Mouse (Mus musculus) limb, embryonic 15.5 days (tissue): ENCODE measurements at regions not wholly inside any gene's neighbourhood (a gene's known extent, or its start where the extent isn't known, plus 50 kb on each side); places are given as distances from the start of the nearest gene placed in this dataset.

Source experiments
- ATAC-seq: fragments of 200-750 bp; cut with Nextera tagmentation; 2 replicates; pipeline ENCODE4 v1.8.0; 2017; ENCODE audit warnings: low read depth, moderate TSS enrichment; ENCODE audit not compliant: insufficient number of reproducible peaks, low FRiP score, low TSS enrichment
- H3K27ac ChIP-seq: fragments of 300-500 bp; sonication (generic); 2 replicates; pipeline ENCODE4 v1.5.1; 2015; ENCODE audit warnings: moderate library complexity, mild to moderate bottlenecking, inconsistent platforms
- H3K27me3 ChIP-seq: fragments of 300-500 bp; sonication (generic); 2 replicates; pipeline ENCODE4 v1.6.1; 2015; ENCODE audit warnings: inconsistent platforms
- H3K36me3 ChIP-seq: fragments of 300-500 bp; sonication (generic); 2 replicates; pipeline ENCODE4 v1.6.1; 2015; ENCODE audit warnings: inconsistent platforms
- H3K4me1 ChIP-seq: fragments of 300-500 bp; sonication (generic); 2 replicates; pipeline ENCODE4 v1.6.1; 2015; ENCODE audit warnings: inconsistent platforms
- H3K4me2 ChIP-seq: fragments of 300-500 bp; sonication (generic); 2 replicates; pipeline ENCODE4 v1.6.1; 2015; ENCODE audit warnings: mild to moderate bottlenecking, inconsistent platforms
- H3K4me3 ChIP-seq: fragments of 300-500 bp; sonication (generic); 2 replicates; pipeline ENCODE4 v1.5.1; 2015; ENCODE audit warnings: mild to moderate bottlenecking, inconsistent platforms
- H3K9ac ChIP-seq: fragments of 300-500 bp; sonication (generic); 2 replicates; pipeline ENCODE4 v1.6.1; 2015; ENCODE audit warnings: inconsistent platforms
- H3K9me3 ChIP-seq: fragments of 300-500 bp; sonication (generic); 2 replicates; pipeline ENCODE4 v1.6.1; 2016; ENCODE audit warnings: inconsistent platforms
- WGBS: fragments of 180-500 bp; shearing (Covaris S2); methylation state at CpG from one replicate; pipeline ENCODE4 v1.1.7; 2015; 5-methylcytosine and 5-hydroxymethylcytosine counted together

DNA sequence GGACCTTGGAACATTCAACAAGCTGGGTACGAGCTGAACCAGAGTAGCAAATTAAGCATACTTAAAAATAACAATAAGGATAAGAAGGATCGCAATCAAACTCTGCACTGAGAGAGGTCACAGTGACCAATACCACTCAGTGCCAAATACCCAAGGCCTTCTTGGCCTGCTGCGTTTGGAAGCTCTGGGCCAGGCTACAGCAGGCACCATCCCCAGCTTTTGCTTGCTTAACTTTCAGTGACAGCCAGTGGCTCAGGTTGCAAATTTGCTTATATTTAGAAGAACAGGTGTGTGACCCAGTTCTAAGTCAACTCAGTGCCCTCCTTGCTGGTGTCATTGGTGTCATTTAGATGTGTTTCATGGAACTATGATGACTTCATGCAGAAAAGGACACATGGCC is 335.7 kb upstream of the Gm9747 start:
- 84% methylated on average over 3 of the region's 3 CpGs for WGBS
- H3K27me3 ChIP-seq = no peaks in the 10 kb centered on the region
- no peak overlapping the region for H3K27ac ChIP-seq
- no peaks in the 10 kb centered on the region for H3K9me3 ChIP-seq
- H3K4me2 ChIP-seq = no peak overlapping the region
- H3K36me3 ChIP-seq = no peaks in the 10 kb centered on the region
- H3K4me1 ChIP-seq = no peaks in the 10 kb centered on the region
- ATAC-seq = no peak
- H3K9ac ChIP-seq = no peak overlapping the region
- no peak overlapping the region for H3K4me3 ChIP-seq

DNA sequence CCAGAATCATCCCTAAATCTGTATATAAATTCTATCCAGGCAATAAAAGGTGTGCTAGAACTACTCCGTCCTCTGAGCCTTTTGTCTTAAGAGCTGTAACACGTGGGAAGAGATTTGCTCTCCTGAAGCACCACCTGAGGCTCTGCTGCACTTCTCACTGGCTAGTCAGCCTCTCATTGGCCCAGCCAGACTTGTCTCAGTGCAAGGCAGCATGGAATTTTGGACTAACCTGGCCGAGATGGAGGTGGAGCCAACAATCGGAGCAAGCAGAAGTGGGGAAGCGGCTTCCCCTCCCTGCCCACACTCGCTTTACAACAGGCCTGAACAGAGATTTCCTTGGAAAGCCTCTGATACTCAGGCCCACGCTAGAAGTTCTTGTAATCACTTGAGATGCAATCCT is 332.1 kb upstream of the Gm9747 start:
- H3K4me1 ChIP-seq = no peaks in the 10 kb centered on the region
- WGBS = 62% methylated on average over 7 of the region's 7 CpGs
- H3K9ac ChIP-seq = no peak overlapping the region
- H3K36me3 ChIP-seq = no peaks in the 10 kb centered on the region
- ATAC-seq = no peak
- no peaks in the 10 kb centered on the region for H3K27me3 ChIP-seq
- H3K4me2 ChIP-seq = no peak overlapping the region
- no peak overlapping the region for H3K27ac ChIP-seq
- H3K9me3 ChIP-seq = no peaks in the 10 kb centered on the region
- no peak overlapping the region for H3K4me3 ChIP-seq

DNA sequence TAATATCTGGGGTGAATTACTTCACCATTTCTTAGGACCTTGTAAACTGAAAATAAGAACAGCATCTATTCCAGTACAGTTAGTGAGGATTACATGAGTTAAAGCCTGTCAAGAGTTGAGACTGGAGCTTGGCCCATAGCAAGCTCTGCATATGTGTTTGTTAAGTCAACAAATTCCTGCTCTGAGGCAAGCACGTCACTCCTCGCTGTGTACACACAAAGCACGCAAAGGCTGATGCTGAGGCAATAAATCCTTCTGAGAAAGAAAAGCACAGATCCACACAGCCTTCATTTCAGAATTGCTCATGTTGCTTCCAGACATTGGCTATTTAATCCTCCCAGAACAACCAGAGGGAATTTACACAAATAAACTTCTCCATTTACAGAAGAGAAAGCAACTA is 328.9 kb upstream of the Gm9747 start:
- ATAC-seq = no peak
- 47% methylated on average over 3 of the region's 3 CpGs for WGBS
- Histone ChIP-seq H3K27ac (peak overlapping the region; percentile 57; the same call in 1 of the 2 replicates), H3K36me3 (no peaks in the 10 kb centered on the region), H3K27me3 (no peaks in the 10 kb centered on the region), H3K4me1 (no peaks in the 10 kb centered on the region), H3K4me2 (no peak overlapping the region), H3K4me3 (no peak overlapping the region), H3K9ac (no peak overlapping the region), H3K9me3 (no peaks in the 10 kb centered on the region)

DNA sequence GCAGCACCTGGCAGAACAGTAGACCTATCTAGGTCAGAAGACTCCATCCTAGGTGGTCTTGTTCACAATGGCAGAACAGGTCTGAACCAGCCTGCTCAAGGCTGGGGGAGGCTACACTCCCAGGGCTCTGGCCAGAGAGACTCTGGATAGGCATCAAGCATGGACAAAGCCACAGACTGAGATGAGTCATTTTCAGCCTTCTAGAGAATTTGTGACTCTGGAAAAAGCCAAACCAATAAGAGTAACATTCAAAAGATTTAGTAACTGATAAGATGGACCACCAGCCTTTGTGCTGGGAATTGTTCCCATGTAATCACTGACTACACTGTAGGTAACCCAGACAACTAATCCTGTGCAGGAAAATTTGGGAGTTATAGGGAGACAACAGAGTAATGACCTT is 320.3 kb upstream of the Gm9747 start:
- ATAC-seq = no peak
- Histone ChIP-seq H3K4me1 (peaks cover 2% of the 10 kb centered on the region; the same call in 1 of the 2 replicates), H3K36me3 (no peaks in the 10 kb centered on the region), H3K9me3 (no peaks in the 10 kb centered on the region), H3K4me2 (no peak overlapping the region), H3K9ac (no peak overlapping the region), H3K4me3 (no peak overlapping the region), H3K27ac (no peak overlapping the region), H3K27me3 (no peaks in the 10 kb centered on the region)

DNA sequence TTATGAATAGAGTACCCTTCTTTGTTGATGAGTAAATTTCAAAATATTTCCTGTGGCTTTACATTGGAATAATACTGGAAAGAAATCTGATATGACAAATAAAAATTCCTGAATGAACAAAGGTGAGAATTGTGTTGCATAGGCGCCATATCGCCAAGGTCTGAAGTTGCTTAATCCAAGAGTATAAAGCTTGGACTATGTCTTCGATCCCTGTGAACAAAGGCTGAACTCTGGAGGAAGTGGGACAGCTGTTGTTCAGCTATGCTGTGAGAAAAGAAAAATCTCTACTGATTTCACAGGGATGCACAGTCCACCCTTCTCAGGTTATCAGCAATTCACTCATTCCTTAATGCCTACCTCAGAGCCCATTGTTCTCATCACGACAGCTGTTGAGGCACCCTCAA is 319.3 kb upstream of the Gm9747 start:
- Histone ChIP-seq H3K27ac (no peak overlapping the region), H3K4me2 (no peak overlapping the region), H3K27me3 (no peaks in the 10 kb centered on the region), H3K4me1 (peaks cover 2% of the 10 kb centered on the region; the same call in 1 of the 2 replicates), H3K9me3 (no peaks in the 10 kb centered on the region), H3K36me3 (no peaks in the 10 kb centered on the region), H3K4me3 (no peak overlapping the region), H3K9ac (no peak overlapping the region)
- ATAC-seq = no peak
- 59% methylated on average over 4 of the region's 4 CpGs for WGBS

DNA sequence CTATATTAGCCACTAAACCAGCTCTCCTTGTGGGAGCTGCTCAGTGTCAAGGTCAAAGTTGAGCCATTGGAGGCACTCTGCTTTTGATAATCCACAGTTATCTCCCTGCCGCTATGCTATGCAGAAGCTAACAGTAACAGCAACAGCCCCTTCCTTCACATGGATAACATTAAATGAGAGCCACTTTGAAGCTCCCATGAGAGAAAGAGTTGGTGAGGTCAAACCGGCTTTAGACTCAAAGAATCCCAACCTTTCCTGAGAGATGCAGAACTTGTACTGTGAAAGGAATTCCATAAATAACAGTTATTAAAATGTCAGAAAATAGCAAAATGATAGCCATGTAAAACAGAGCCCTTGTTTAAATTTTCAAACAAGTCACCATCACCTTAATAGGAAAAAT is 316.1 kb upstream of the Gm9747 start:
- 26% methylated on average over 2 of the region's 2 CpGs for WGBS
- Histone ChIP-seq H3K4me3 (no peak overlapping the region), H3K27ac (no peak overlapping the region), H3K4me1 (peaks cover 2% of the 10 kb centered on the region; the same call in 1 of the 2 replicates), H3K9ac (no peak overlapping the region), H3K27me3 (no peaks in the 10 kb centered on the region), H3K4me2 (no peak overlapping the region), H3K36me3 (no peaks in the 10 kb centered on the region), H3K9me3 (no peaks in the 10 kb centered on the region)
- ATAC-seq = no peak

DNA sequence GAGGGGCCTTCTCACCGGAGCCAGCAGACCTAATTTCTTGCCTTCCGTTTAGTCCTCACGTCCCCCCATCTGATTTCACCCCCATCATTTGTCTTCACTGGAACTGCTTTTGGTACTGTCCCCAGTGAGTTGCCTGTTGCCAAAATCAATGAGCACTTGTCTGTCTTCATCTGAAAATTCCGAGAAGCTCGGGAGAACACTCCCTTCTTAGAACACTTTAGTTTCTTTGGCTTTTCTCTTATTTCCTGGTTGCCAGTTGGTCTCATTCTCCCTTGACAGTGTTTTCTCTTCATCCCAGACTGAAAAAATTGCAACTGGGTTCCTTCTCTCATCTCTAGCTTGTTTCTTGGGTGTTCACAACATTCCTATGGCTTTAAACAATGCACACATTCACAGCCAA is 305.2 kb upstream of the Gm9747 start:
- Histone ChIP-seq H3K27ac (no peak overlapping the region), H3K4me3 (no peak overlapping the region), H3K4me2 (no peak overlapping the region), H3K4me1 (no peaks in the 10 kb centered on the region), H3K9me3 (no peaks in the 10 kb centered on the region), H3K9ac (no peak overlapping the region), H3K27me3 (no peaks in the 10 kb centered on the region), H3K36me3 (no peaks in the 10 kb centered on the region)
- WGBS = 89% methylated on average over 5 of the region's 5 CpGs
- no peak for ATAC-seq

DNA sequence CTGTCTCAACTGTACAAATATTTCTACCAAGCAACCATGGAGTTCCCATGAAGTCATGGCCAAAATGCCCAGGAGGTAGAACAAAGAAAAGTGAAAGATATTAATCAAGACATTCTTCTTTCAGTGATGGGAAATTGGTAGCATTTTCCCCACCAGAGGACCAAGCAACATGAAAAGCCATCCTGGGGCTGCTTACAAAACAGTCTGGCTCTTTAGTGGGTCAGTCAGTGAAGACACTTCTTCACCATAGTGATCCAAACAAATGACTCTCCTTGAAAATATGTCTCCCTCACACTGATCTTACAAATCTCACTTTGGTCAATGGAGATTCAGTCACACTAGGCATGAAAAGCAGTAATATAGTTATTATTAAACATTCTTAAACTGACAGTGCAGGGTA is 299.8 kb upstream of the Gm9747 start:
- H3K27me3 ChIP-seq = no peaks in the 10 kb centered on the region
- no peak overlapping the region for H3K27ac ChIP-seq
- H3K4me2 ChIP-seq = no peak overlapping the region
- no peaks in the 10 kb centered on the region for H3K4me1 ChIP-seq
- no peaks in the 10 kb centered on the region for H3K9me3 ChIP-seq
- no peak overlapping the region for H3K9ac ChIP-seq
- no peaks in the 10 kb centered on the region for H3K36me3 ChIP-seq
- ATAC-seq = no peak
- no peak overlapping the region for H3K4me3 ChIP-seq

DNA sequence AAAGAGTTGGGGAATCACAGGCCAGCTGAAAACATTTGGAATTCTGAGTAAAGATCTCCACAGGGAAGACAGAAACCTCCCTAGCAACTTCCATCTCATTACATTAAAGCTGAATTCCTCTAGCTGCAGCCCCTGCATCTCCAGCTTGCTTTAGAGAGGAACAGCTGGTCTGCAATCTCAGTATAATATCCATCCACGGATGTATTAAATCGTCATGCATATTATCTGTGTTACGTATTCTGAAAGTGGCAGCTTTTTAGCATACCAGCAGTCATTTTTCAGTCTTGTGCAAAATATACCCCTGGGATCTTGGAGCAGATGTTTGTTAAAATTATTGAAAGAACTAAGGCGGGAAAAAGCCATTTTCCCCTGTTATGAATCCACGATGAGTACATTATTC is 287.7 kb upstream of the Gm9747 start:
- Histone ChIP-seq H3K36me3 (no peaks in the 10 kb centered on the region), H3K9me3 (no peaks in the 10 kb centered on the region), H3K9ac (no peak overlapping the region), H3K4me1 (no peaks in the 10 kb centered on the region), H3K4me3 (no peak overlapping the region), H3K27me3 (no peaks in the 10 kb centered on the region), H3K27ac (no peak overlapping the region), H3K4me2 (no peak overlapping the region)
- no peak for ATAC-seq
- 46% methylated on average over 5 of the region's 5 CpGs for WGBS

DNA sequence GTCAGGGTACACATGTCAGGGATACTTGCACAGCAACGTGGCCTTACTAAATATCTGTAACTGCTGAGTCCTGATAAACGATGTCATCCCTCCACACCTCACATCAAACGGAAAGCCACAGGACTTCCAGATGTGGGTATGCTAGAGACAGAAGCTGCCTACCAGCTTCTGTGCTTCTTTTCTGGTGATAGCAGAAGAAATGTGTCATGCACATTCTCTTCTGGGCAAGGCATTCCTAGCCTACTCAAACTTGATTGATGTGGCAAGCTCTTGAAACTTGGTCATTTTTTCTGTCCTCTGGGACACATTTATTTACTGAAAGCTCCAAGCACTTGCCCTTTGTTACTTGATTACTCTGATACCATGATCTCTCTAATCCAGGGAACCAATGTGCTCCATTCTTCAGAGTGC is 282.8 kb upstream of the Gm9747 start:
- Histone ChIP-seq H3K9ac (no peak overlapping the region), H3K27me3 (no peaks in the 10 kb centered on the region), H3K4me3 (no peak overlapping the region), H3K4me1 (no peaks in the 10 kb centered on the region), H3K27ac (no peak overlapping the region), H3K9me3 (no peaks in the 10 kb centered on the region), H3K4me2 (no peak overlapping the region), H3K36me3 (no peaks in the 10 kb centered on the region)
- ATAC-seq = no peak
- 35% methylated on average over 3 of the region's 3 CpGs for WGBS

DNA sequence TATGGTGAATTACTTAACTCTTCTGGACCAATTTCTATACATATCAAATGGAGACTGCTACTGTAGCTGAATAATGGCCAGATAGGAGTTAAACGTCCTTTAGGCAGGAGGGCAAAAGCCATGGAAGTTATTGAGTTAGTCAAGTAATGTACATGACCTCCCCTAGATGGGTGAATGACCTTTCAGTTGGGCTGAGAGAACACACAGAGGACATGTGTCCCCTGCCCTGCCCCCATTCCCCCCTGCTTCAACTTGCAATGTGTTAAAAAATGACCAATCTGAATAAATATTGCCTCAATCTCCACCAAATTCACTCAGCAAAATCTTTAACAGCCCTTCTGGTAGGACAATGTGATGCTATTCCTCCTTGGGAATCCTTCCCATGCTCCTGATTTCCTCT is 282.1 kb upstream of the Gm9747 start:
- Histone ChIP-seq H3K4me3 (no peak overlapping the region), H3K4me2 (no peak overlapping the region), H3K27ac (no peak overlapping the region), H3K9me3 (no peaks in the 10 kb centered on the region), H3K4me1 (no peaks in the 10 kb centered on the region), H3K27me3 (no peaks in the 10 kb centered on the region), H3K9ac (no peak overlapping the region), H3K36me3 (no peaks in the 10 kb centered on the region)
- no peak for ATAC-seq
- 81% methylated on average over 1 of the region's 1 CpGs for WGBS

DNA sequence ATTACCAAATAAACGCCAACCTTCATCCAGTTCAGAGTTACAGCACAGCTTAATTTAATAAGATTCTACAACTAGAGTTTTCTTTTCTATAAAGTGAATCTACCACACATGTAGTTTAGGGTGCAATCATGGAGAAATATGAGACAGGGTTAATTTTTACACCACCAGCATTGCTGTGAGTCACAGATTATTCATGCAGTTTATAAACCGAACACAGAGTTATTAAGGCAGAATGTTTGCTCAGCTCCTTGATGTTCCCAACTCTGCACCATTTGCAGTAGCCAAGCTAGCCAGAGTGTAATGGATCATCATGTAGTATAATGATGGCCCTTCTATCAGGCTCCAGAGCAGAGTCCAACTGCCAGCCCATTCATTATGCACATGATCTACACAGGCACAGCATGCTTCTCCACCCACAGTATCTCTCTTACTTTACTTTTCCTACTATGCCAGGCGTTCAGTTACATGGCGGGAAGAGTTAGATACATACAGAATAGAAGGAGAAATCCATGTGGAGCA is 281.4 kb upstream of the Gm9747 start:
- no peak overlapping the region for H3K9ac ChIP-seq
- no peak overlapping the region for H3K27ac ChIP-seq
- H3K36me3 ChIP-seq = no peaks in the 10 kb centered on the region
- 75% methylated on average over 4 of the region's 4 CpGs for WGBS
- ATAC-seq = no peak
- no peak overlapping the region for H3K4me2 ChIP-seq
- H3K4me3 ChIP-seq = no peak overlapping the region
- no peaks in the 10 kb centered on the region for H3K9me3 ChIP-seq
- no peaks in the 10 kb centered on the region for H3K4me1 ChIP-seq
- no peaks in the 10 kb centered on the region for H3K27me3 ChIP-seq

DNA sequence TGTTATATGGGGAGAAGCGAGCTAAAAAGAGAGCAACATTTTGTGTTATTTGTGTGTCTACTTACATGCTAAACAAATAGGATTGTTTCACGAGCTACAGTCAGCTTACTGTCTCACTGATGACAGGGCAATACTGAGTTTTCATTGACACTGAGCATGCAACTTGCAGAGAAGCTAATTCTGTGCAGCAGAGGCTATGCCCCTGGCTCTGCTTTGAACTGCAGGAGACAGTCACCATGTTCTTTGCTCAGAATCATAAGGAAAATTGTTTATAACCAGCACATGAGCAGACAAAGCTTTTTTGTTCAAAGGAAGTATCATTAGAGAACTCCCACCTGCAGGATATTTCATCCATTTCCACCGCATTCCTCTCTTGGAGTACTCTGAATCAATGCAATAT is 280.8 kb upstream of the Gm9747 start:
- Histone ChIP-seq H3K9ac (no peak overlapping the region), H3K4me1 (no peaks in the 10 kb centered on the region), H3K9me3 (no peaks in the 10 kb centered on the region), H3K4me2 (no peak overlapping the region), H3K36me3 (no peaks in the 10 kb centered on the region), H3K4me3 (no peak overlapping the region), H3K27ac (no peak overlapping the region), H3K27me3 (no peaks in the 10 kb centered on the region)
- 71% methylated on average over 3 of the region's 3 CpGs for WGBS
- ATAC-seq = no peak
